Mouse (Mus musculus) macrophage (primary cell): ENCODE results near the gene Nfe2l1. TPM values are rescaled to one million over a fixed set of nuclear protein-coding genes. Genes with fewer than 3 reads are reported as not detected.
"Not testable (repeated sequence)": the region's sequence is repeated elsewhere in the genome, so short reads cannot be mapped to it uniquely, and the experiment has no call there.

Experiments used
- H3K27ac ChIP-seq: fragments of 350-480 bp; formaldehyde crosslinking; 2 replicates; pipeline ENCODE4 v1.9.0; 2021
- H3K36me3 ChIP-seq: fragments of 350-480 bp; formaldehyde crosslinking; 2 replicates; pipeline ENCODE4 v1.9.0; 2021; ENCODE audit errors: inconsistent target
- H3K4me3 ChIP-seq: fragments of 350-480 bp; formaldehyde crosslinking; 2 replicates; pipeline ENCODE4 v1.9.0; 2021; ENCODE audit errors: inconsistent target
- H3K79me2 ChIP-seq: fragments of 350-480 bp; formaldehyde crosslinking; 2 replicates; pipeline ENCODE4 v1.9.0; 2021; ENCODE audit errors: inconsistent target
- WGBS: methylation state at CpG from one replicate; pipeline ENCODE4 v1.1.7; 2026; ENCODE audit warnings: inconsistent platforms; ENCODE audit not compliant: missing documents; 5-methylcytosine and 5-hydroxymethylcytosine counted together
- polyA plus RNA-seq: library from polyadenylated mRNA; stranded (reverse); fragments of 250-400 nt; gene quantifications from 3 replicates; pipeline ENCODE4 v1.2.4, GENCODE M21; 2018; ENCODE audit warnings: inconsistent platforms

The Nfe2l1 gene
- polyA plus RNA-seq, 1 experiment from 2014 or later = 118 TPM

- Histone ChIP-seq H3K27ac (no peak overlapping the region), H3K4me3 (peak overlapping the region; percentile 28), H3K79me2 (no peaks in the 10 kb centered on the region), H3K36me3 (no peaks in the 10 kb centered on the region)
- WGBS = 4% methylated on average over 20 of the region's 20 CpGs
These were observed 31.7 kb upstream of the Nfe2l1 start for GRCm38 (mm10) chr11:96861446-96861845.

GRCm38 (mm10) chr11:96860564-96860963 lies 30.8 kb upstream of the Nfe2l1 start:
- Histone ChIP-seq H3K4me3 (no peak overlapping the region), H3K36me3 (no peaks in the 10 kb centered on the region), H3K27ac (no peak overlapping the region), H3K79me2 (no peaks in the 10 kb centered on the region)
- 27% methylated on average over 6 of the region's 8 CpGs for WGBS

GRCm38 (mm10) chr11:96859635-96860034 lies 29.9 kb upstream of the Nfe2l1 start:
- Histone ChIP-seq H3K27ac (no peak overlapping the region), H3K36me3 (no peaks in the 10 kb centered on the region), H3K4me3 (no peak overlapping the region), H3K79me2 (no peaks in the 10 kb centered on the region)
- 71% methylated on average over 4 of the region's 4 CpGs for WGBS

- H3K4me3 ChIP-seq = no peak overlapping the region
- H3K27ac ChIP-seq = no peak overlapping the region
- no peaks in the 10 kb centered on the region for H3K79me2 ChIP-seq
- no peaks in the 10 kb centered on the region for H3K36me3 ChIP-seq
- WGBS = 93% methylated on average over 5 of the region's 5 CpGs
These were observed 27.7 kb upstream of the Nfe2l1 start for GRCm38 (mm10) chr11:96857446-96857845.

DNA sequence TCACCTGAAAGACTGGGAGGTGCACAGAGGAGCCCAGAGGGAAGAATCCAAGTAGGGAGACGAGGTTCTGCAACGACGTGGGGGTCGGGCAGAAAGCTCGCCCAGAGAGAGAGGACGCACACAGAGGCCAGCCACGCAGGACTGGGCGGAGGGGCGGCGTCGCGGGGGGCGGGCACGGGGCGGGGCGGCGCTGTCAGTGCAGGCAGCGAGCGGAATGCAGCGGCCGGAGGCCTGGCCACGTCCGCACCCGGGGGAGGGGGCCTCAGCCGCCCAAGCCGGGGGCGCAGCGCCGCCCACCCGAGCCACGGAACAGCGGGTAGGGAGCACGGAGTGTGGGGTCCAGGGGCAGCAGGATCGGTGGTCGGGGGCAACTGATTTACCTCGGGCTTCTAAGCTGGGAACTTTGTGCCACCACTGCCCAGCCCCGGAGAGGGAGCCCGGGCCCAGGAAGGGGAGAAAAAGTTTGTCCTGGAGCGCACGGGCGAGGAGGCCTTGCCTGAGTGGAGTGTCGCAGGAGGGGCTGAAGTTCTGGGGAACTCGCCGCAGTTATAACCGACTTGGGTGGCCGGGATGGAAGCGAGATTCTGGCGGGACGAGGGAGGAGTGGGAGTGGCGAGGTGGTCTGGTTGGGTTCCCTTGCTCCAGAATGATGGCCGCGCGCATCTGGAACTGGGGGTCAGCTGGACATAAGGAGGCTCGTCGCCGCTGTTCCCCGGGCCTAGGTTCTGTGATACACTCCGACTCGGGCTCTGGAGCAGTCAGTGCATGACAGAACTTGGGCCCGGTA lies 20.1 kb upstream of the Nfe2l1 start, which contains the start of gene Copz2:
Gene Copz2 (plus strand): TSS at position 190 of the 787 bp plus-strand sequence.
- H3K4me3 ChIP-seq = peak within 1 kb of the TSS; percentile 59
- H3K36me3 ChIP-seq = no peaks in the 10 kb centered on the region
- no peaks in the 10 kb centered on the region for H3K79me2 ChIP-seq
- no peak within 1 kb of the TSS for H3K27ac ChIP-seq
- 2% methylated on average over 39 of the region's 60 CpGs for WGBS

DNA sequence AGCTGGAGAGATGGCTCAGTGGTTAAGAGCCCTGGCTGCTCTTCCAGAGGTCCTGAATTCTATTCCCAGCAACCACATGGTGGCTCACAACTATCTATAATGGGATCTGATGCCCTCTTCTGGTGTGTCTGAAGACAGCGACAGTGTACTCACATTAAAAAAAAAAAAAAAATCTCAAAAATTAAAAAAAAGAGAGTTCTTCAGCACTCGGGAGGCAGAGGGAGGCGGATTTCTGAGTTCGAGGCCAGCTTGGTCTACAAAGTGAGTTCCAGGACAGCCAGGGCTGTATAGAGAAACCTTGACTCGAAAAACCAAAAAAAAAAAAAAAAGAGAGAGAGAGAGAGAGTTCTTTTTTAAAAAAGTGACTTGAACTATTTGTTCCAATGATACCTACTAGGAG lies 19.4 kb upstream of the Nfe2l1 start:
- H3K4me3 ChIP-seq = peak overlapping the region; percentile 13; the same call in 1 of the 2 replicates
- not testable (repeated sequence) for H3K79me2 ChIP-seq, H3K36me3 ChIP-seq, H3K27ac ChIP-seq
- 81% methylated on average over 4 of the region's 5 CpGs for WGBS

DNA sequence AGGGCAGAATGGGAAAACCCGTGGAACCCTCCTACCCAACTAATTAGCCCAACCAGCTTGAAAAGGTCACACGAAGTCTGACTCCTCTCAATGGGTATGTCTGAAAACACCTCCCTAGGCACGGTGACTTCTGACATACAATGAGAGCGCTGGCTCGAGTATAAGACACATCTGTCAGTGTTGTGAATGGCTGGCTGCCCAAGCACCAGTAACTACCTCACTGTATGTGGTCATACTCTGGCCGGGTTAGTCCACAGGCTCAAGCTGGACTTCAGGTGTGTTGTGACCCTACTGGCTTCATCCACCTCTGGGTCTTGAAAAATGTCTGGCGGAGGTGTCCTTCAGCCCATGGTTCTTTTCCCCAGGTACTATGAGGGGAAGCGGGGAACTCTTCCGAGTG lies 18.9 kb upstream of the Nfe2l1 start:
- 83% methylated on average over 9 of the region's 9 CpGs for WGBS
- H3K4me3 ChIP-seq = no peak overlapping the region
- H3K27ac ChIP-seq = no peak overlapping the region
- no peaks in the 10 kb centered on the region for H3K36me3 ChIP-seq
- H3K79me2 ChIP-seq = no peaks in the 10 kb centered on the region

- H3K79me2 ChIP-seq = no peaks in the 10 kb centered on the region
- H3K36me3 ChIP-seq = no peaks in the 10 kb centered on the region
- 79% methylated on average over 3 of the region's 3 CpGs for WGBS
- no peak overlapping the region for H3K27ac ChIP-seq
- no peak overlapping the region for H3K4me3 ChIP-seq
These were observed 17.5 kb upstream of the Nfe2l1 start for GRCm38 (mm10) chr11:96847240-96847639.

GRCm38 (mm10) chr11:96843627-96844026 lies 13.9 kb upstream of the Nfe2l1 start:
- Histone ChIP-seq H3K27ac (no peak overlapping the region), H3K36me3 (no peaks in the 10 kb centered on the region)
- 75% methylated on average over 3 of the region's 3 CpGs for WGBS

GRCm38 (mm10) chr11:96840290-96840689 lies 10.5 kb upstream of the Nfe2l1 start:
- WGBS = 84% methylated on average over 8 of the region's 8 CpGs
- H3K4me3 ChIP-seq = no peak overlapping the region
- no peaks in the 10 kb centered on the region for H3K36me3 ChIP-seq
- H3K79me2 ChIP-seq = no peaks in the 10 kb centered on the region
- no peak overlapping the region for H3K27ac ChIP-seq

More at GRCm38 (mm10) chr11:96843627-96844026, 13.9 kb upstream of the Nfe2l1 start:
- Histone ChIP-seq H3K79me2 (no peaks in the 10 kb centered on the region), H3K4me3 (no peak overlapping the region)

GRCm38 (mm10) chr11:96839877-96840276 lies 10.1 kb upstream of the Nfe2l1 start:
- Histone ChIP-seq H3K36me3 (no peaks in the 10 kb centered on the region), H3K27ac (no peak overlapping the region), H3K79me2 (no peaks in the 10 kb centered on the region), H3K4me3 (no peak overlapping the region)
- 85% methylated on average over 3 of the region's 3 CpGs for WGBS

- no peaks in the 10 kb centered on the region for H3K79me2 ChIP-seq
- no peak overlapping the region for H3K27ac ChIP-seq
- no peaks in the 10 kb centered on the region for H3K36me3 ChIP-seq
- H3K4me3 ChIP-seq = no peak overlapping the region
- WGBS = 81% methylated on average over 7 of the region's 7 CpGs
These were observed 9.7 kb upstream of the Nfe2l1 start for GRCm38 (mm10) chr11:96839428-96839827.

DNA sequence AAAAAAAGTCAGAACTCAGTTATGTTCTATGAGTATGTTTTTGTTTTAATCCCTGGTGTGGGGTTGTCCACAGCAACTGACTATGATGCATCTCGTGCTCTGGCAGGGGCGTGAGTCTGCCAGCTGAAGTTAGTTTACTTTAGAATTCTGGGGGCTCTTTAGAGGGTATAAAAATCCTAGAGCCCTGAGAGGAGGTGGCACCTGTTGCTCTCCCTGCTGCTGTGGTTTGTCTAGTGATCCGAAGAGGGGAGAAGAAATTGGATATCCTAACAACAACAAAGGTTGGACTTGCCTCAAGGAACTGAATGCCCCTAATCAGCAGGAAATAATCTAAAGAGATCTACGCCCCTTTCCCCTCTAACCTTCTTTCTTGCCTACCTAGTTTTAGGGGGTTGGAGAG lies 8.6 kb upstream of the Nfe2l1 start:
- Histone ChIP-seq H3K27ac (no peak overlapping the region), H3K79me2 (no peaks in the 10 kb centered on the region), H3K36me3 (no peaks in the 10 kb centered on the region), H3K4me3 (no peak overlapping the region)
- 84% methylated on average over 4 of the region's 4 CpGs for WGBS

GRCm38 (mm10) chr11:96837298-96837697 lies 7.5 kb upstream of the Nfe2l1 start:
- Histone ChIP-seq H3K27ac (peak overlapping the region; percentile 55), H3K79me2 (no peaks in the 10 kb centered on the region), H3K36me3 (no peaks in the 10 kb centered on the region), H3K4me3 (no peak overlapping the region)
- 55% methylated on average over 9 of the region's 9 CpGs for WGBS

DNA sequence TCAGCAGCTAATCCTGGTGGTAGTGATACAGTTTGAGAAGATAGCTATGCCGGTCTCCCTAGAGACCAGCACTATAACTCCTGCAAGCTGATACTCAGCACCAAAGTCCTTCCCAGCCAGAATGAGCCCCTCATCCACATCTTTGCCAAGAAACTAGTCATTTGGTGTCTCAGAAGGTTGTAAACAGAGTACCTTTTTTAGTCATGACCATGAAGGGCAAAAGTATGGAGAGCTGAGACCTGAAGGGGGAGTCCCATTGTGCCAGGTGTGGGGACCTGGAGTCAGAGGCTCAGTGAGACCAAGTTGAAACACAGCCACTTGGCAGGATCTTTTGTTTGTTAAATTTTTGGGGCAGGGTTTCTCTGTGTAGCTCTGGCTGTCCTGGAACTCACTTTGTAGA lies 4.4 kb upstream of the Nfe2l1 start:
- peaks cover 1% of the 10 kb centered on the region; the same call in 1 of the 2 replicates for H3K79me2 ChIP-seq
- WGBS = 94% methylated on average over 1 of the region's 1 CpGs

More for the DNA sequence above, 4.4 kb upstream of the Nfe2l1 start:
- Histone ChIP-seq H3K36me3 (no peaks in the 10 kb centered on the region), H3K27ac (no peak overlapping the region), H3K4me3 (no peak overlapping the region)
